Mouse (Mus musculus) kidney, adult 2 months (tissue): Measurements from ENCODE around the gene Il23r. TPM values are rescaled to one million over a fixed set of nuclear protein-coding genes. Genes with fewer than 3 reads are reported as not detected.

Experiments used
- DNase-seq: peaks from one replicate; pipeline ENCODE4 v3.0.0; 2021
- H3K27ac ChIP-seq: fragments of 200-500 bp; 2 replicates; pipeline ENCODE4 v1.5.1; 2012; ENCODE audit warnings: low read depth, low read length, control low read depth, inconsistent platforms; ENCODE audit not compliant: insufficient read depth
- H3K27me3 ChIP-seq: fragments of 200-500 bp; replicated peaks from 2 replicates; pipeline ENCODE4 v1.6.1; 2012; ENCODE audit warnings: mild to moderate bottlenecking, moderate library complexity, low read length, inconsistent platforms; ENCODE audit not compliant: control insufficient read depth, insufficient read depth
- H3K36me3 ChIP-seq: fragments of 200-500 bp; 2 replicates; pipeline ENCODE4 v1.6.1; 2012; ENCODE audit warnings: mild to moderate bottlenecking, moderate library complexity, low read length, inconsistent platforms; ENCODE audit not compliant: control insufficient read depth, insufficient read depth
- H3K4me1 ChIP-seq: fragments of 200-500 bp; 2 replicates; pipeline ENCODE4 v1.6.1; 2011; ENCODE audit warnings: low read length; ENCODE audit not compliant: control insufficient read depth, insufficient read depth
- H3K4me3 ChIP-seq: fragments of 200-500 bp; 2 replicates; pipeline ENCODE4 v1.5.1; 2011; ENCODE audit warnings: mild to moderate bottlenecking, low read depth, low read length, control low read depth; ENCODE audit not compliant: insufficient read depth
- CTCF ChIP-seq: fragments of 200-500 bp; conservative IDR thresholded peaks from 2 replicates; pipeline ENCODE4 v1.5.1; 2011; ENCODE audit warnings: low read depth, mild to moderate bottlenecking, control low read depth, low read length, moderate library complexity, mixed read lengths; ENCODE audit not compliant: insufficient read depth, insufficient read length
- POLR2A ChIP-seq: fragments of 200-500 bp; IDR thresholded peaks from one replicate; pipeline ENCODE4 v1.6.1; 2011; ENCODE audit warnings: low read depth, low read length, control low read depth
- WGBS: fragments of 180-500 bp; shearing (Covaris S2); methylation state at CpG from one replicate; pipeline ENCODE4 v1.1.7; 2018; 5-methylcytosine and 5-hydroxymethylcytosine counted together
- polyA plus RNA-seq: library from polyadenylated mRNA; depleted of rRNA; stranded (reverse); fragments of >200 nt; gene quantifications from 2 replicates; pipeline ENCODE4 v1.2.3, GENCODE M21; 2012

The Il23r gene
- polyA plus RNA-seq, 1 experiment, result not detected

DNA sequence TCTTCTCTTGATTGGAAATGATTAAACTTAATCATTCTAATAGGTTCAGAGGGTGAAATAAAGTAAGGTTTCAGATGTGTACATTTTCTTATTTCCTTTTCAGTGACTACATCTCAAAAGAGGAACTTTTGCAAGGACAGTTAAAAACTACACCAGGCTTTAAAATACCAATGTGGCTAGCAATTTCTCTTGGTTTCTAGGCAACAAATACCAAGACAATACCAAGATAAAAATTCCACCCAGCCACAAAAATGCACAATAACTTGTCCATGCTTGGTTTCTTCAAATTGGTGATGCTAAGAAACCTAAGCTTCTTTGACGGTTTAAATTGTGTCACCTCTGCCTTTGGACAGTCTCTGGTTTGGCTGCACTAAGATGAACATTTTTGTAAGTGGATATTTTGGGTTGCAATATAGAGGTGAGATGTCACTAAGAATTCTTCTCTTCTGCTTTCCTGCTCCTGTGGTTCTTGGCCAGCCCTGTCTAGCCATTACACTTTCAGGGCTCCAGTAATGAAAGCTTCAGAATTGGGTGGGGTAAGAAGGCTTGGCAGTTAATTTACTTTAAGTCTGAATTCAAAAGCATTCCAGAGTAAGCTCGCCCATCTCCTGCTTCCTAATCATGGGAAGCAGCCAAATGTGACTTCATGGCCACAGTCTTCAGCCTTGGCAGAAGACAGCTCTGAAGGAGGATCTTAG is 56.8 kb downstream of the Il23r start:
- no peak for DNase-seq
- Histone ChIP-seq H3K4me3 (no peak overlapping the region), H3K4me1 (no peaks in the 10 kb centered on the region; the same call in 1 of the 2 replicates), H3K27me3 (no peaks in the 10 kb centered on the region), H3K27ac (no peak overlapping the region), H3K36me3 (no peaks in the 10 kb centered on the region)
- WGBS, result 49% methylated on average over 2 of the region's 2 CpGs
- TF ChIP-seq POLR2A, result no peak
- no peak for TF ChIP-seq CTCF

DNA sequence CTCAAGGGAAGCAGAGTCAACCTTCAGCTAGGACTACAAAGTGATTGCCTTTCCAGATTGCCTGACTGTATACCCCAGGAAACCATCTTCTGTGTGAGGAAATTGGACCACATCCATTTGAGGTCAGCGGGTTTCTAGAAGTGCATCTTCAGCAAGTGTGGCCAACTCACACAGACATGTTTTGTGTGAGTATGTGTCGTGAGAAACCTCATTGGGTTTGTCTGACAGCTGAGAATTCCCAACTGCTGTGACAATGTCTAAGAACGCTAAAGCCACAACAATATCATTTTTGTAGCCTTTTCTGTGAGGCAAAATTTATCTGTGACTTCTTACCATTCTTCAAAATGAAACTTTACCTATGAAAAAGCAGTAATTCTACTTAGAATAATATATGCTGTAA is 59.8 kb downstream of the Il23r start:
- Histone ChIP-seq H3K36me3 (no peaks in the 10 kb centered on the region), H3K4me3 (no peak overlapping the region), H3K27me3 (no peaks in the 10 kb centered on the region), H3K4me1 (no peaks in the 10 kb centered on the region), H3K27ac (no peak overlapping the region)
- DNase-seq, result no peak
- no peak for TF ChIP-seq CTCF
- no peak for TF ChIP-seq POLR2A
- WGBS, result 75% methylated on average over 3 of the region's 3 CpGs

DNA sequence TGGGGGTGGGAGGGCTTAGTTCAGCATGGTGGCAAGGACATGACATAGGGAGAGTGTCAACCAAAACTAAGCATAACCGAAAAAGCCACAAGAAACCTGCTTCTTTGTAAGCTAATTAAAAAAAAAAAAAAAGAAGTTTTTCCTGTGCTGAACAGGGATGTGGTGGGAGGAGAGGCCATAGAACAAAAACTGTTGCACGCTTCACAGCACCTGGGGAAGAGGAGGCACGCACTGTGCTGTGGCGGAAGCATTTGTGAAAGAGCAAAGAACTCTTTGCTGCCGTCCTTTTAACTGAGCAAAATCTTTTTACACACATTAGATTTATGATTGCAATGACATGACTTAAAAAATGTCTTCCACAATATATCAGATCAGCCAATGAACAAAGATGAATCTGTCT is 69.9 kb downstream of the Il23r start:
- H3K4me3 ChIP-seq, result no peak overlapping the region
- H3K4me1 ChIP-seq, result no peaks in the 10 kb centered on the region
- H3K27ac ChIP-seq, result no peak overlapping the region
- H3K36me3 ChIP-seq, result no peaks in the 10 kb centered on the region
- TF ChIP-seq POLR2A (no peak), CTCF (no peak)
- WGBS, result 37% methylated on average over 5 of the region's 5 CpGs
- no peaks in the 10 kb centered on the region for H3K27me3 ChIP-seq
- no peak for DNase-seq

DNA sequence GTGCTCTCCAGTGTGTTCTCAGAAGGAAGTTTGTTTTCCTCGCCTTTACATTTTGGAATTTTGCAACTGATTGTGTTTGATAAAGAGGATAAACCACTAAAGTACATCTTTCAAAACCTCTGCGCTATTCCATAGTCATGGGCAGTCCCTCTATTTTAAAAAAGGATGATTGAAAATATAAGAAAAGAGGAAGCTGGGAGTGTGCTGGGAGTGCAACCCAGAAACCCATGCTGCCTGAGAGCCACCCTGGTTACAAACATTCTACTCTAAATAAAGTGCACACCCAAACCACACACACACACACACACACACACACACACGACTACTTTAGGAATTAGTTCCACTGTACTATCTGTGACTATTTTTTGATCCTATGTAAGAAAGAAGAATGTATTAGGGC is 75.1 kb downstream of the Il23r start:
- TF ChIP-seq CTCF, result no peak
- no peak for TF ChIP-seq POLR2A

DNA sequence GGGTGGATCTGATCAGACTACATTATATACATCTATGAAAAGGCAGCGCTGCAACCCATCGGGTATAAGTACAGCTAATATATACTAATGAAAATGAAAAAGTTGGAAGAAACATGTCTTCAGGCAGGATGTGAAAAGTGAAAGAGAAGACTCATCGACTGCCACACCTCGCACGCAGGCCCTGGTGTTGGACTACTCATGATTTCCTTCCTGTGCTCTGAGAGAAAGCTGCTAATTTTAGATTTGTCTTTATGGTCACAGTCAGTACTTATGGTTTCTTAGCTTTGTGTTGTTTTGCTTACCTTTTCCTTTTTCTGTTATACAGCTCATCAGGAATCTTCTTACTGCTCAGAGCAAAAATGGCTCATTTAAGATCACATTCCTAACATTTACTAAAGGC is 76.4 kb downstream of the Il23r start:
- no peak overlapping the region for H3K27ac ChIP-seq
- WGBS, result 83% methylated on average over 5 of the region's 5 CpGs
- no peak for DNase-seq
- TF ChIP-seq CTCF, result no peak
- TF ChIP-seq POLR2A, result no peak
- no peaks in the 10 kb centered on the region for H3K4me1 ChIP-seq
- H3K36me3 ChIP-seq, result no peaks in the 10 kb centered on the region
- H3K27me3 ChIP-seq, result no peaks in the 10 kb centered on the region
- no peak overlapping the region for H3K4me3 ChIP-seq

More for the DNA sequence above, 75.1 kb downstream of the Il23r start:
- H3K36me3 ChIP-seq, result no peaks in the 10 kb centered on the region
- DNase-seq, result no peak
- H3K4me3 ChIP-seq, result no peak overlapping the region
- WGBS, result 79% methylated on average over 3 of the region's 3 CpGs
- no peak overlapping the region for H3K27ac ChIP-seq
- H3K4me1 ChIP-seq, result no peaks in the 10 kb centered on the region
- no peaks in the 10 kb centered on the region for H3K27me3 ChIP-seq

DNA sequence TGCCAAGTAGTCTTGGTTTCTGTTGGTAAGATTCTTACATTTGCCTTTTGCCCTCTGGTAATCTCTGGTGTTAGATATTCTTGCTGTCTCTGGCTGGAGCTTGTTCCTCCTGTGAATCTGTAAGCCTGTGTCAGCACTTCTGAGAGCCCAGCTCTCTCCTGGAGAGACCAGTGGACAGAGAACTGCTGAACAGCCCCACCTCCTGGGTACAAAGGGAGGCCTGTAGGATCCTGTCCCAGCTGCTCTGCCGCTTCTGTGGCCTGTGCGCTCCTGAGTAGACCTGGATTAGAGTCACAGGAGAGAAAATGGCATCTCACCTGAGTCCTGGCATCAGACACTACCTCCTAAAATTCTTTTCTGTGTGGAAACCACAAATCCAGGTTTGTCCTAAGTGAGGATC is 78.3 kb downstream of the Il23r start:
- 60% methylated on average over 2 of the region's 2 CpGs for WGBS

DNA sequence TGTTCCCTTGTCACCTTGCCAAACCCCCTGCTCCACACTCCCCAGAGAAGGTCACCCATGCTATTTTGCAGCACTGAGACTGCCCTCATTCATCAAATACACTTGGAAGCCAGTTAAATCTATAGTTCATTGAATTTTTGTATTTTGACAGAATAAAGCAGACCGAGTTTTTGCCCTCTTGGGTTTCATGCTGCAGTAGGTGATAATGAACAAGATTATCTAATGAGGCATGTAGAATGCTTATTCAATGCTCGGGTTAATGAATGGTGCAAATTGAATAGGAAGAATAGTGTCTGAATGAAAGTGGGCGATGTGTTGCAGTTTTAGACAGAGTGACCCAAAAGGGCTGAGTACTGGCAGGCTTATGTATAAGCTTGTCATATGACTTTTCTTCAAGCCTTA is 86.4 kb downstream of the Il23r start:
- TF ChIP-seq POLR2A (no peak), CTCF (no peak)
- no peaks in the 10 kb centered on the region for H3K4me1 ChIP-seq
- no peak overlapping the region for H3K27ac ChIP-seq
- no peak for DNase-seq
- 65% methylated on average over 3 of the region's 3 CpGs for WGBS
- H3K4me3 ChIP-seq, result no peak overlapping the region
- H3K27me3 ChIP-seq, result no peaks in the 10 kb centered on the region
- no peaks in the 10 kb centered on the region for H3K36me3 ChIP-seq

More for the DNA sequence above, 78.3 kb downstream of the Il23r start:
- Histone ChIP-seq H3K4me1 (no peaks in the 10 kb centered on the region), H3K36me3 (no peaks in the 10 kb centered on the region), H3K27me3 (no peaks in the 10 kb centered on the region), H3K4me3 (no peak overlapping the region), H3K27ac (no peak overlapping the region)
- TF ChIP-seq CTCF (no peak; the same call in 1 of the 2 replicates), POLR2A (no peak)
- peak; percentile 46 for DNase-seq

DNA sequence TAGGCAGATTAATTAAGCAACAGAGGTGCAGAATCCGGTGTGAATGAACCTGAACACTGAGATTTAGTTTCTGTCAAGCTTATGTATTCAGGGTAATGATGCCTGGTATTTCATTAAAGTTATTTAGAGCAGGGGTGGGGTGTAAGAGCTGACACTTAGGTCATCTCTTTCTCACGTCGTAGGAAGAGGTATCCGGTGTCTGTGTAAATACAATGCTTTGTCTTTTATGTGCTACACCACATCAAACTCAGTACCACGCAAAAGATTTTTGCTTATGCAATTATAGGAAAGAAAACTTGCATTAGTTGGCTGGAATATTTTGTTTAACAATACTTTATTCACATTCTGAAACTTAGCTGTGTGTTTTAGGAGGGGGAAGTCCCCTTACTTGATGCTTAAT is 92.1 kb downstream of the Il23r start:
- Histone ChIP-seq H3K27me3 (no peaks in the 10 kb centered on the region; the same call in 1 of the 2 replicates), H3K4me3 (no peak overlapping the region), H3K4me1 (no peaks in the 10 kb centered on the region), H3K27ac (no peak overlapping the region), H3K36me3 (no peaks in the 10 kb centered on the region)
- WGBS, result 30% methylated on average over 5 of the region's 5 CpGs
- no peak for DNase-seq
- TF ChIP-seq POLR2A, result no peak
